Mouse (Mus musculus) liver, embryonic 14.5 days (tissue): Measurements from ENCODE around the gene Bpi. TPM values are rescaled to one million over a fixed set of nuclear protein-coding genes. Genes with fewer than 3 reads are reported as not detected.

Source experiments
- ATAC-seq: fragments of 200-750 bp; cut with Nextera tagmentation; 2 replicates; pipeline ENCODE4 v1.8.0; 2017; ENCODE audit warnings: moderate number of reproducible peaks, mild to moderate bottlenecking, moderate library complexity; ENCODE audit not compliant: insufficient read depth
- DNase-seq, 3 experiments: peaks; one replicate each; pipeline ENCODE4 v3.0.0-alpha.2; 2012 to 2013; ENCODE audit warnings: low read depth in 3 of 3, low spot score in 3 of 3
- H3K27ac ChIP-seq: fragments of 300-500 bp; sonication (generic); 2 replicates; pipeline ENCODE4 v1.5.1; 2014; ENCODE audit warnings: moderate library complexity, mild to moderate bottlenecking, control low read depth, inconsistent platforms
- H3K27me3 ChIP-seq: fragments of 300-500 bp; sonication (generic); 2 replicates; pipeline ENCODE4 v1.6.1; 2014; ENCODE audit warnings: mild to moderate bottlenecking, low read length, moderate library complexity; ENCODE audit not compliant: control insufficient read depth, insufficient read depth
- H3K36me3 ChIP-seq: fragments of 300-500 bp; sonication (generic); replicated peaks from 2 replicates; pipeline ENCODE4 v1.6.1; 2014; ENCODE audit warnings: low read depth; ENCODE audit not compliant: control insufficient read depth, insufficient read depth
- H3K4me1 ChIP-seq, 2 experiments: fragments of 200-500 bp in 1 of 2; fragments of 300-500 bp in 1 of 2; sonication (generic) in 1 of 2; replicated peaks; 2 replicates each; pipeline ENCODE4 v1.6.1; 2012 to 2014; ENCODE audit warnings: antibody characterized with exemption in 1 of 2, inconsistent platforms in 1 of 2, low read length in 1 of 2; ENCODE audit not compliant: control insufficient read depth in 2 of 2, insufficient read depth in 2 of 2
- H3K4me2 ChIP-seq: fragments of 300-500 bp; sonication (generic); 2 replicates; pipeline ENCODE4 v1.6.1; 2014; ENCODE audit warnings: low read depth, mild to moderate bottlenecking, control low read depth, moderate library complexity
- H3K4me3 ChIP-seq, 2 experiments: fragments of 200-500 bp in 1 of 2; fragments of 300-500 bp in 1 of 2; sonication (generic) in 1 of 2; 2 replicates each; pipeline ENCODE4 v1.5.1; 2012 to 2014; ENCODE audit warnings: low read depth in 2 of 2, low read length in 2 of 2, mild to moderate bottlenecking in 2 of 2, control low read depth in 1 of 2, inconsistent platforms in 1 of 2, moderate library complexity in 1 of 2; ENCODE audit not compliant: insufficient read depth in 1 of 2
- H3K9ac ChIP-seq: fragments of 300-500 bp; sonication (generic); replicated peaks from 2 replicates; pipeline ENCODE4 v1.6.1; 2014; ENCODE audit warnings: mild to moderate bottlenecking, control low read depth, moderate library complexity
- H3K9me3 ChIP-seq: fragments of 300-500 bp; sonication (generic); 2 replicates; pipeline ENCODE4 v1.6.1; 2016; ENCODE audit warnings: low read length, mixed read lengths; ENCODE audit not compliant: control insufficient read depth
- CTCF ChIP-seq: IDR thresholded peaks from 2 replicates; pipeline ENCODE4 v1.5.1; 2016; ENCODE audit warnings: antibody characterized with exemption, low read depth, control low read depth
- EP300 ChIP-seq: IDR thresholded peaks from 2 replicates; pipeline ENCODE4 v1.6.1; 2016; ENCODE audit warnings: antibody characterized with exemption, low read depth
- WGBS: fragments of 180-500 bp; shearing (Covaris S2); extraction: QIAGEN DNeasy Blood & Tissue Kit; methylation state at CpG from one replicate; pipeline ENCODE4 v1.1.7; 2014; ENCODE audit not compliant: insufficient replicate concordance; 5-methylcytosine and 5-hydroxymethylcytosine counted together
- polyA plus RNA-seq, 2 experiments: library from polyadenylated mRNA; depleted of rRNA in 1 of 2; stranded (reverse) in 1 of 2; unstranded in 1 of 2; fragments of >200 nt; fragmentation: Nextera tagmentation in 1 of 2; extraction: Ambion mirVana in 1 of 2; gene quantifications; 2 replicates each; pipeline versions ENCODE4 v1.2.1 to v1.2.3; 2012 to 2014

Bpi gene
- polyA plus RNA-seq, 2 experiments: not detected

DNA sequence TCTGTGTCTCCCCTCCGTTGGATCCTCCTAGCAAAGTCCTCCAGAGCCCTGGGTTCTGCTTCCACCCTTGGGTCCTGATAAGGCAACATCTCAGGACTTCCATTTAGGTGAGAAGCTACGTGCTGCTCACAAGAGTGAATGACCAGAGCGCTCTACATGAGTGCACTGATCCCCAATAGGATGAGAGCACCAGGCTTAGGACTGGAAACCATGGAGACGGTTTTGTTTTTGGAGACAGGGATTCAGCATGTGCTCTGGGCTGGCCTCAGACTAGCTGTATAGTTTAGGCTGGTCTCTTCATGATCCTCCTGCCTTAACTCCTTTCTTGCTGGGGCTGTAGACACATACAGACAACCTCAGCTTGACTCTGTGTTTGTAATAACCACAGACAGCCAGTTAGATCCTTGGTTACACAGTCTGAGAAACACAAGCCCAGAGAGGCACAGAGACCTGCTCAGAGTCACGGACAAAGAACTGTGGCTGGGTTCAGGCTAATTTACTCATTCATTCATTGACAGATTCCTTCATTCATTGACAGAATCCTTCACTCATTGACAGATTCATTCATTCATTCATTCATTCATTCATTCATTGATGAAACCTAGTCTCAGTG, 16.7 kb upstream of the Bpi start:
- 47% methylated on average over 5 of the region's 5 CpGs for WGBS
- Histone ChIP-seq H3K27me3 (no peaks in the 10 kb centered on the region), H3K4me1 (no peaks in the 10 kb centered on the region), H3K9ac (no peak overlapping the region), H3K4me3 (no peak overlapping the region), H3K36me3 (no peaks in the 10 kb centered on the region), H3K9me3 (no peaks in the 10 kb centered on the region), H3K4me2 (no peak overlapping the region), H3K27ac (no peak overlapping the region)
- no peak for TF ChIP-seq CTCF
- ATAC-seq (no peak), DNase-seq (no peak)

GRCm38 (mm10) chr2:158242170-158242896, 15.6 kb upstream of the Bpi start:
- Histone ChIP-seq H3K9ac (no peak overlapping the region), H3K27me3 (no peaks in the 10 kb centered on the region), H3K9me3 (no peaks in the 10 kb centered on the region), H3K4me3 (no peak overlapping the region), H3K4me2 (no peak overlapping the region), H3K4me1 (no peaks in the 10 kb centered on the region), H3K36me3 (no peaks in the 10 kb centered on the region), H3K27ac (no peak overlapping the region)
- ATAC-seq: no peak
- no peak for DNase-seq
- WGBS: 75% methylated on average over 18 of the region's 18 CpGs
- TF ChIP-seq EP300 (no peak), CTCF (no peak)

DNA sequence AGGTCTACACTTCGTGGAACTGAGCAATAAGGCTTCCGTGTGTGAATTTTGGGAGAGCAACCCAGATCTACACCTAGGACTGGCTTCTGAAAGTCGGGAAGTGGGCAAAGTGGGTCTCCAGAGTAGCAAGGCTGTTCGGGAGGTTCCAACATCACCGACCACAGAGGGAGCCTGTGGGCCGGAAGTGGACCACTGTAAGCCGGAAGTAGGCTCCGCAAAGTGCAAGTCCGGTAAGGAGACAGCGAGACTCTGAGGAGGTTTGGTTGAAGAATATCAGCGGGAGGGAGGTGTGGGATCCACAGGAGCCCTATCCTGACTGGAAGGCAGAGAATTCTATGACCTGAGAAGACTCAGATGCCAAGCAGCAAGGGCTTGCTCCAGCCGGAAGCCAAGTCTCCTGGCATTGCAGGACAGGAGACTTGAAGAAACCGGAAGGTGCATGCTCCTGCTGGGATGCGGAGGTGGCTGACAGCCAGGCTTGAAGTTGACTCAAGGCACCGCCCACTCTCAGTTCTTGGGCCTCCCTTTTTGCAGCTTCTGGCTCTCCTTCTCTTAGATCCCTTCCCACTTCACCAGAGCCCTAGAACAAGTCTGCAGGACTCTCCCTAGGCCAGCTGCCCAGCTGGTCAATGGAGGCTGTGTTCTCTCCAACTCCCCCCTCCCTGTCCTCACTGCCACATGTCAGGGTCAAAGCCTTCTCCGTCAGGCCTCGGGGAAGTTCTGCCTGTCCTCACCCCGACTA, 14.6 kb upstream of the Bpi start:
- no peaks in the 10 kb centered on the region for H3K36me3 ChIP-seq
- no peak overlapping the region for H3K9ac ChIP-seq
- H3K4me1 ChIP-seq: peaks cover 0 to 5% of the 10 kb centered on the region in 2 experiments; a peak in 2 of 4 replicates
- H3K4me2 ChIP-seq: no peak overlapping the region
- 59% methylated on average over 18 of the region's 18 CpGs for WGBS
- H3K27ac ChIP-seq: no peak overlapping the region
- TF ChIP-seq CTCF (no peak), EP300 (no peak)
- ATAC-seq (no peak), DNase-seq (no peak)
- H3K9me3 ChIP-seq: no peaks in the 10 kb centered on the region
- H3K27me3 ChIP-seq: no peaks in the 10 kb centered on the region
- no peak overlapping the region for H3K4me3 ChIP-seq

DNA sequence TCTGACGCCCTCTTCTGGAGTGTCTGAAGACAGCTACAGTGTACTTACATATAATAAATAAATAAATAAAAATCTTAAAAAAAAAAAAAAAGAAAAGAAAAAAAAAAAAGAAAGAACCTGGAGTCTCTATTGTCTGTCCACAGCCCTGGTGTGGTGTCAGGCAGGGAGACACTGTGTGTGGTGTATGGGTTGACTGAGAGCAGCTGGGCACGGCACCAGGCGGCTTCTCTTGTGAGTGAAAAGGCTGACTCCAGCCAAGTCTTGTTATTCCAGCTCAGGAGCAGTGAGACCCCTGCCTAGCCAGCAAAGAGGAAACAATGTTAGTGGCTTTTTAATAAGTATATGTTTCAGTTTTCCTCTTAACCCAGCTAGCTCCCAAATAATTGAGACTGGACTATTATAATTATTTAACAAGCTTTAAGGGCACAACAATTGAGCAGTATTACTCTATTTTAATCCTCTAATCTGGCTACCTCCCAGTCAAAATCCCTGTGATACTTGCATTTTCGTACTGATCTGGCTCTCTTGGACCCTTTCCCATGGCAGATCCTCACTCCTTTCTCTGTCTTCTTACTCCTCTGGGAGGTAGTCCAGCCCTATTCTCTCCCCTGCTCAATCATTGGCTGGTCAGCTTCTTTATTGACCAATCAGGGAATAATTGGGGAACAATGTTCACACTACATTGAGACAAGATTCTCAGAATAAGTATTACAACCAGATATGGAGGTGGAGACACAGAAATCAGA, 12.6 kb upstream of the Bpi start:
- Histone ChIP-seq H3K9me3 (no peaks in the 10 kb centered on the region), H3K36me3 (no peaks in the 10 kb centered on the region), H3K9ac (no peak overlapping the region), H3K4me3 (no peak overlapping the region), H3K27ac (no peak overlapping the region), H3K27me3 (no peaks in the 10 kb centered on the region), H3K4me1 (peaks cover 0 to 8% of the 10 kb centered on the region in 2 experiments; a peak in 2 of 4 replicates), H3K4me2 (no peak overlapping the region)
- TF ChIP-seq EP300 (no peak), CTCF (no peak)
- ATAC-seq (no peak), DNase-seq (no peak)
- 67% methylated on average over 4 of the region's 4 CpGs for WGBS
